Mouse (Mus musculus) ES-E14 (cell line): ENCODE data around the gene Cog7.

Source experiments
- CHD2 ChIP-seq: IDR thresholded peaks from 2 replicates; pipeline ENCODE4 v1.6.1; 2014; ENCODE audit warnings: mild to moderate bottlenecking, low read depth, low read length, inconsistent platforms
- HCFC1 ChIP-seq: IDR thresholded peaks from 2 replicates; pipeline ENCODE4 v1.6.1; 2012; ENCODE audit warnings: low read length, inconsistent platforms, borderline replicate concordance; ENCODE audit not compliant: insufficient read depth
- MAFK ChIP-seq: IDR thresholded peaks from 2 replicates; pipeline ENCODE4 v1.6.1; 2014; ENCODE audit warnings: mild to moderate bottlenecking, low read depth, low read length, inconsistent platforms; ENCODE audit not compliant: insufficient read depth
- ZNF384 ChIP-seq: IDR thresholded peaks from 2 replicates; pipeline ENCODE4 v1.6.1; 2012; ENCODE audit warnings: low read depth, low read length, inconsistent platforms

- TF ChIP-seq HCFC1 (no peak), CHD2 (no peak), MAFK (no peak), ZNF384 (no peak)
These were observed 146.1 kb downstream of the Cog7 start for GRCm38 (mm10) chr7:121835392-121835791.
